Mouse (Mus musculus) liver, embryonic 11.5 days (tissue): ENCODE measurements around the gene Serac1. TPM values are rescaled to one million over a fixed set of nuclear protein-coding genes. Genes with fewer than 3 reads are reported as not detected.

Experiments used
- ATAC-seq: fragments of 200-750 bp; cut with Nextera tagmentation; replicated peaks from 2 replicates; pipeline ENCODE4 v1.8.0; 2017; ENCODE audit warnings: moderate number of reproducible peaks, mild to moderate bottlenecking, moderate TSS enrichment, moderate library complexity; ENCODE audit not compliant: low FRiP score
- DNase-seq: peaks from one replicate; pipeline ENCODE4 v3.0.0-alpha.2; 2017; ENCODE audit warnings: low spot score
- H3K27ac ChIP-seq: fragments of 300-500 bp; sonication (generic); 2 replicates; pipeline ENCODE4 v1.5.1; 2014; ENCODE audit warnings: mild to moderate bottlenecking, low read depth, low read length, control low read depth
- H3K27me3 ChIP-seq: fragments of 300-500 bp; sonication (generic); replicated peaks from 2 replicates; pipeline ENCODE4 v1.6.1; 2014; ENCODE audit warnings: low read length, mixed read lengths; ENCODE audit not compliant: control insufficient read depth, insufficient read depth
- H3K36me3 ChIP-seq: fragments of 300-500 bp; sonication (generic); 2 replicates; pipeline ENCODE4 v1.6.1; 2014; ENCODE audit warnings: mild to moderate bottlenecking, low read length, moderate library complexity, mixed read lengths; ENCODE audit not compliant: control insufficient read depth, insufficient read depth
- H3K4me1 ChIP-seq: fragments of 300-500 bp; sonication (generic); replicated peaks from 2 replicates; pipeline ENCODE4 v1.6.1; 2014; ENCODE audit warnings: low read length, mixed read lengths; ENCODE audit not compliant: control insufficient read depth, insufficient read depth
- H3K4me2 ChIP-seq: fragments of 300-500 bp; sonication (generic); 2 replicates; pipeline ENCODE4 v1.6.1; 2014; ENCODE audit warnings: mild to moderate bottlenecking, control low read depth, moderate library complexity
- H3K4me3 ChIP-seq: fragments of 300-500 bp; sonication (generic); 2 replicates; pipeline ENCODE4 v1.5.1; 2014; ENCODE audit warnings: low read depth, low read length, control low read depth
- H3K9ac ChIP-seq: fragments of 300-500 bp; sonication (generic); 2 replicates; pipeline ENCODE4 v1.6.1; 2014; ENCODE audit warnings: low read depth, low read length, control low read depth
- H3K9me3 ChIP-seq: fragments of 300-500 bp; sonication (generic); 2 replicates; pipeline ENCODE4 v1.6.1; 2016; ENCODE audit warnings: low read length, inconsistent platforms, mixed read lengths; ENCODE audit not compliant: control insufficient read depth
- WGBS: fragments of 180-500 bp; shearing (Covaris S2); extraction: QIAGEN DNeasy Blood & Tissue Kit; methylation state at CpG from one replicate; pipeline ENCODE4 v1.1.7; 2014; 5-methylcytosine and 5-hydroxymethylcytosine counted together
- polyA plus RNA-seq: library from polyadenylated mRNA; unstranded; fragments of >200 nt; fragmentation: Nextera tagmentation; extraction: Ambion mirVana; gene quantifications from 2 replicates; pipeline ENCODE4 v1.2.1, GENCODE M21; 2014

Gene Serac1
- polyA plus RNA-seq, 1 experiment from 2014 or later, result 4.6 TPM

DNA sequence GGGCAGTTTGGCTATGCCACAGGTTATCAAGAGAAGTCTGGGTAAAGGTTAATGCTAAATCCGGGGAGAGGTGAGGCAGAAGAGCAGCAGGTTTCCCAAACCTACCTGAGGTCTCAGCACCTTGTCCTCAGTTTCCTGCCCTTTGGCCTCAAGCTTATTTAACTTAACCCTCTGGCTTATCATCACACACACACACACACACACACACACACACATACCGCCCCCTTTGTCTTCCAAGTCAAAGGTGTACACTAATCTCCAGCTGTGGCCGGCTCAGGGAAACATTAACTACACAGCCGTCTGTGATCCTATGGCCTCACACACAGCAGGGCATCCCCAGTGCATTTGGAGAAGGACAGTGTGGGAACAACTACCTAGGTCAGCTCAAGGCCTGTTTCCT lies 61.2 kb downstream of the Serac1 start:
- no peak overlapping the region for H3K9ac ChIP-seq
- 69% methylated on average over 4 of the region's 4 CpGs for WGBS
- H3K4me2 ChIP-seq, result no peak overlapping the region
- no peak overlapping the region for H3K4me3 ChIP-seq
- no peak for DNase-seq
- peak; percentile 51; the same call in 1 of the 2 replicates for ATAC-seq
- H3K27ac ChIP-seq, result no peak overlapping the region; the same call in 1 of the 2 replicates
- H3K9me3 ChIP-seq, result no peaks in the 10 kb centered on the region
- H3K36me3 ChIP-seq, result no peaks in the 10 kb centered on the region
- no peaks in the 10 kb centered on the region for H3K27me3 ChIP-seq
- H3K4me1 ChIP-seq, result peaks cover 5% of the 10 kb centered on the region; the same call in 1 of the 2 replicates

DNA sequence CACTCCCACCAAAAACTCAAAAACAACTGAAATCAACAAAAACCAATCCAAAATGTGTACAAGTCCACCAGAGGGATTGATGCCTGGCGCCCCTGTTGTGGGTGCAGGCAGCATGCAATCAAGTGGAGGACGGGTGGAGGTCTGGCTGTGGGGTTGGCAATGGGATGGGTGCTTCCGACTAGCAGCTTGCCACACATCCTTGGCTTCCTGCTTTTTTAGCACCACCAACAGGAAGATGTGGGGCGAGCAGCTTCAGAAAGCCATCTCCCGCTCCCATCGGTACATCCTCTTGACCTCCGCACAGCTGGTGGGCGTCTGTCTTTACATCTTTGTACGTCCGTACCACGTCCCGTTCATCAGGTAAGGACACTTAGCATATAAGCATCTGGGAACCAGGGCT lies 62.3 kb downstream of the Serac1 start:
- Histone ChIP-seq H3K9ac (no peak overlapping the region), H3K4me1 (peaks cover 5% of the 10 kb centered on the region; the same call in 1 of the 2 replicates), H3K36me3 (no peaks in the 10 kb centered on the region), H3K4me2 (no peak overlapping the region), H3K4me3 (no peak overlapping the region), H3K27me3 (no peaks in the 10 kb centered on the region), H3K27ac (no peak overlapping the region), H3K9me3 (no peaks in the 10 kb centered on the region)
- ATAC-seq (no peak), DNase-seq (no peak)
- WGBS, result 73% methylated on average over 12 of the region's 12 CpGs

- peaks cover 5% of the 10 kb centered on the region; the same call in 1 of the 2 replicates for H3K4me1 ChIP-seq
- H3K27ac ChIP-seq, result no peak overlapping the region
- 48% methylated on average over 7 of the region's 7 CpGs for WGBS
- no peaks in the 10 kb centered on the region for H3K27me3 ChIP-seq
- no peaks in the 10 kb centered on the region for H3K9me3 ChIP-seq
- no peak for DNase-seq
- no peak overlapping the region for H3K4me2 ChIP-seq
- no peaks in the 10 kb centered on the region for H3K36me3 ChIP-seq
- H3K9ac ChIP-seq, result no peak overlapping the region
- H3K4me3 ChIP-seq, result no peak overlapping the region
- peak; percentile 63 for ATAC-seq
These were observed 63.2 kb downstream of the Serac1 start for GRCm38 (mm10) chr17:6016213-6016780.

DNA sequence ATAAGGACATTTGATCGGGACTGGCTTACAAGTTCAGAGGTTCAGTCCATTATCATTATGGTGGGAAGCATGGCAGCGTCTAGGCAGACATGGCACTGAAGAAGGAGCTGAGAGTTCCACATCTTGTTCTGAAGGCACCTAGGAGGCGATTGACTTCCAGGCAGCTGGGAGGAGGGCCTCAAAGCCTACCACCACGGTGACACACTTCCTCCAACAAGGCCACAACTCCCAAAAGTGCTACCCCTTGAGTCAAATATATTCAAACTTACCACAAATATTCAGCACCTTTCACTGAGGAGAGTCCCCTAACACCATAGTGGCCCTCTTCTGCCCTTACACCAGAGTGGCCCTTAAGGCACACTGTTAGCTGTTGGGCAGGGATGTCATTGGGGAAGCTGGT lies 64.6 kb downstream of the Serac1 start:
- H3K4me2 ChIP-seq, result no peak overlapping the region

GRCm38 (mm10) chr17:6013079-6013478 lies 66.5 kb downstream of the Serac1 start:
- H3K9ac ChIP-seq, result no peak overlapping the region
- WGBS, result 79% methylated on average over 4 of the region's 4 CpGs

More for the DNA sequence above, 64.6 kb downstream of the Serac1 start:
- Histone ChIP-seq H3K9ac (no peak overlapping the region), H3K4me1 (peaks cover 2% of the 10 kb centered on the region; the same call in 1 of the 2 replicates), H3K36me3 (no peaks in the 10 kb centered on the region; the same call in 1 of the 2 replicates), H3K4me3 (no peak overlapping the region), H3K9me3 (no peaks in the 10 kb centered on the region), H3K27ac (no peak overlapping the region), H3K27me3 (no peaks in the 10 kb centered on the region)
- WGBS, result 70% methylated on average over 4 of the region's 4 CpGs
- no peak for ATAC-seq
- DNase-seq, result no peak

GRCm38 (mm10) chr17:6009606-6010005 lies 69.9 kb downstream of the Serac1 start:
- Histone ChIP-seq H3K9me3 (no peaks in the 10 kb centered on the region), H3K27me3 (no peaks in the 10 kb centered on the region), H3K27ac (no peak overlapping the region), H3K36me3 (no peaks in the 10 kb centered on the region; the same call in 1 of the 2 replicates), H3K4me2 (no peak overlapping the region), H3K9ac (no peak overlapping the region), H3K4me3 (no peak overlapping the region), H3K4me1 (peaks cover 12% of the 10 kb centered on the region)
- DNase-seq (no peak), ATAC-seq (no peak)
- 83% methylated on average over 4 of the region's 4 CpGs for WGBS

More at GRCm38 (mm10) chr17:6013079-6013478, 66.5 kb downstream of the Serac1 start:
- H3K27me3 ChIP-seq, result no peaks in the 10 kb centered on the region
- H3K4me1 ChIP-seq, result peaks cover 6% of the 10 kb centered on the region
- no peak overlapping the region for H3K4me3 ChIP-seq
- no peaks in the 10 kb centered on the region for H3K9me3 ChIP-seq
- H3K27ac ChIP-seq, result no peak overlapping the region
- DNase-seq, result no peak
- no peaks in the 10 kb centered on the region; the same call in 1 of the 2 replicates for H3K36me3 ChIP-seq
- H3K4me2 ChIP-seq, result no peak overlapping the region
- no peak for ATAC-seq

DNA sequence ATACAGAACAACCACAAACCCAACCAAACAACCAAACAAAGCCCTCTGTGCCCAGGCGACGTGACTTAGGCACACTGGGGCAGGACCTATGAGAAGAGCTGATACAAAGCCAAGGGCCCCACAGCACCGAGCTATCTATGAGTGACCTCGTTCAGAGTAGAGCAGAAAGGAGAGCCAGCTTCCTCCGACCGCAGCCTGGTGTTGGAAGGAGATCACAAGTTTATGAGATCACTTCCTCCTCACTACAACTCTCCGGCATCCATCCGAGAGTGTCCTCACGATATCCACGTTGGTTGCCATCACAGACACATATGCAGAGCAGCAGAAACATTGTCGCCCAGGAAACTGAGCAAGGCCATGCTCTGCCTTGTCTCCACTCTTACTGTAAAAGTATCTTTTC lies 71.0 kb downstream of the Serac1 start:
- H3K4me1 ChIP-seq, result peaks cover 12% of the 10 kb centered on the region
- no peak overlapping the region for H3K4me3 ChIP-seq
- no peak overlapping the region for H3K9ac ChIP-seq
- WGBS, result 42% methylated on average over 11 of the region's 11 CpGs
- no peak overlapping the region for H3K27ac ChIP-seq
- H3K9me3 ChIP-seq, result no peaks in the 10 kb centered on the region
- no peaks in the 10 kb centered on the region for H3K27me3 ChIP-seq
- DNase-seq (no peak), ATAC-seq (0 out of 2 replicates have a peak, but pooled peaks have one; percentile 27)
- no peak overlapping the region for H3K4me2 ChIP-seq
- no peaks in the 10 kb centered on the region; the same call in 1 of the 2 replicates for H3K36me3 ChIP-seq

DNA sequence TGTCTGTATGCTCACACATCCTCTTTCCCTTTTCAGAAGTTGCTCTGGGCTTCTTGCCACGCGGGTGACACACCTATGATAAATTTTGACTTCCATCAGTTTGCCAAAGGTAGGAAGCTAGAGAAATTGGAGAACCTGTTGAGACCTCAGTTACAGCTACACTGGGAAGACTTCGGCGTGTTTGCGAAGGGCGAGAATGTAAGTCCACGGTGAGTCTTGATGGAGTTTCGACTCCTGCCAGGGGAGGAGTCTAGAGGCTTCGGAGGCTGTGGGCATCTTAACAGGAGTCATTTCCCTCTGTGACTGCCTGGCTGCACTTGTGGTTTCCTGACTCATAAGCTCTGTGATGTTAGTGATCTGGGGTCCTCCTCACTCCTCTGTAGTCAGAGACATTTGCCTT lies 71.6 kb downstream of the Serac1 start:
- Histone ChIP-seq H3K4me1 (peaks cover 12% of the 10 kb centered on the region), H3K36me3 (no peaks in the 10 kb centered on the region; the same call in 1 of the 2 replicates), H3K9ac (no peak overlapping the region), H3K27ac (no peak overlapping the region), H3K9me3 (no peaks in the 10 kb centered on the region), H3K4me2 (no peak overlapping the region), H3K4me3 (no peak overlapping the region), H3K27me3 (no peaks in the 10 kb centered on the region)
- ATAC-seq (no peak), DNase-seq (no peak)
- 54% methylated on average over 9 of the region's 9 CpGs for WGBS
